Mouse (Mus musculus): ENCODE data around the gene Tdp1. TPM values are rescaled to one million over a fixed set of nuclear protein-coding genes. Genes with fewer than 3 reads are reported as not detected.
A peak's percentile ranks its signal among the peaks of the same experiment; 100 is the strongest.
"Not testable (repeated sequence)": the region's sequence is repeated elsewhere in the genome, so short reads cannot be mapped to it uniquely, and the experiment has no call there.

Gene Tdp1
- polyA plus RNA-seq, 1 experiment from 2014 or later = 78.3 TPM

- ATAC-seq (ENCODE audit: low FRiP score) = no peak
- no peak for DNase-seq (ENCODE audit: low spot score, missing footprints)
- H3K9ac ChIP-seq (ENCODE audit: low read length) = no peak overlapping the region
- H3K4me2 ChIP-seq = no peak overlapping the region
- 25% methylated on average over 10 of the region's 10 CpGs for WGBS
- no peak overlapping the region for H3K4me3 ChIP-seq (ENCODE audit: low read depth, low read length)
- H3K4me1 ChIP-seq (ENCODE audit: control insufficient read depth, insufficient read depth, low read length) = peaks cover 8% of the 10 kb centered on the region
- peaks cover 20% of the 10 kb centered on the region for H3K27me3 ChIP-seq (ENCODE audit: control insufficient read depth, insufficient read depth, low read length)
- no peaks in the 10 kb centered on the region for H3K36me3 ChIP-seq (ENCODE audit: control insufficient read depth, insufficient read depth, low read length)
- no peaks in the 10 kb centered on the region for H3K9me3 ChIP-seq (ENCODE audit: control insufficient read depth, low read length)
- H3K27ac ChIP-seq (ENCODE audit: low read depth, low read length) = no peak overlapping the region
Measured at GRCm38 (mm10) chr12:99959930-99960329, 75.6 kb downstream of the Tdp1 start.

- H3K4me3 ChIP-seq (ENCODE audit: low read depth, low read length) = no peak overlapping the region
- peaks cover 13% of the 10 kb centered on the region for H3K4me1 ChIP-seq (ENCODE audit: control insufficient read depth, insufficient read depth, low read length)
- ATAC-seq (ENCODE audit: low FRiP score) = no peak
- H3K27me3 ChIP-seq (ENCODE audit: control insufficient read depth, insufficient read depth, low read length) = peaks cover 28% of the 10 kb centered on the region
- H3K9ac ChIP-seq (ENCODE audit: low read length) = no peak overlapping the region
- H3K9me3 ChIP-seq (ENCODE audit: control insufficient read depth, low read length) = no peaks in the 10 kb centered on the region
- no peak for DNase-seq (ENCODE audit: low spot score, missing footprints)
- no peak overlapping the region for H3K27ac ChIP-seq (ENCODE audit: low read depth, low read length)
- no peak overlapping the region for H3K4me2 ChIP-seq
- WGBS = 91% methylated on average over 7 of the region's 7 CpGs
- H3K36me3 ChIP-seq (ENCODE audit: control insufficient read depth, insufficient read depth, low read length) = no peaks in the 10 kb centered on the region
Measured at GRCm38 (mm10) chr12:99960675-99961074, 76.4 kb downstream of the Tdp1 start.

- Histone ChIP-seq H3K9me3 (ENCODE audit: control insufficient read depth, low read length) (no peaks in the 10 kb centered on the region), H3K9ac (ENCODE audit: low read length) (peak within 1 kb of the TSS; percentile 55), H3K4me3 (ENCODE audit: low read depth, low read length) (peak within 1 kb of the TSS; percentile 49), H3K4me1 (ENCODE audit: control insufficient read depth, insufficient read depth, low read length) (peaks cover 26% of the 10 kb centered on the region), H3K36me3 (ENCODE audit: control insufficient read depth, insufficient read depth, low read length) (no peaks in the 10 kb centered on the region), H3K27me3 (ENCODE audit: control insufficient read depth, insufficient read depth, low read length) (peaks cover 59% of the 10 kb centered on the region), H3K4me2 (peak within 1 kb of the TSS; percentile 90), H3K27ac (ENCODE audit: low read depth, low read length) (no peak within 1 kb of the TSS)
- peak; percentile 60 for ATAC-seq (ENCODE audit: low FRiP score)
- 1% methylated on average over 39 of the region's 39 CpGs for WGBS
- peak; percentile 95 for DNase-seq (ENCODE audit: low spot score, missing footprints)
Measured at GRCm38 (mm10) chr12:99964301-99965202, 80.2 kb downstream of the Tdp1 start, which contains the start of gene Kcnk13. Gene Kcnk13 (plus strand): TSS chr12:99964499.

GRCm38 (mm10) chr12:99965203-99966115, 81.1 kb downstream of the Tdp1 start:
- H3K4me3 ChIP-seq (ENCODE audit: low read depth, low read length) = peak overlapping the region; percentile 49
- peak overlapping the region; percentile 55 for H3K9ac ChIP-seq (ENCODE audit: low read length)
- under 1% methylated on average over 76 of the region's 77 CpGs for WGBS
- peaks cover 26% of the 10 kb centered on the region for H3K4me1 ChIP-seq (ENCODE audit: control insufficient read depth, insufficient read depth, low read length)
- peaks cover 59% of the 10 kb centered on the region for H3K27me3 ChIP-seq (ENCODE audit: control insufficient read depth, insufficient read depth, low read length)
- no peaks in the 10 kb centered on the region for H3K9me3 ChIP-seq (ENCODE audit: control insufficient read depth, low read length)
- peak; percentile 96 for DNase-seq (ENCODE audit: low spot score, missing footprints)
- H3K4me2 ChIP-seq = peak overlapping the region; percentile 90
- H3K36me3 ChIP-seq (ENCODE audit: control insufficient read depth, insufficient read depth, low read length) = no peaks in the 10 kb centered on the region
- no peak overlapping the region for H3K27ac ChIP-seq (ENCODE audit: low read depth, low read length)
- ATAC-seq (ENCODE audit: low FRiP score) = peak; percentile 45

GRCm38 (mm10) chr12:99966116-99966770, 81.9 kb downstream of the Tdp1 start:
- peaks cover 59% of the 10 kb centered on the region for H3K27me3 ChIP-seq (ENCODE audit: control insufficient read depth, insufficient read depth, low read length)
- no peak overlapping the region for H3K27ac ChIP-seq (ENCODE audit: low read depth, low read length)
- no peaks in the 10 kb centered on the region for H3K9me3 ChIP-seq (ENCODE audit: control insufficient read depth, low read length)
- peaks cover 26% of the 10 kb centered on the region for H3K4me1 ChIP-seq (ENCODE audit: control insufficient read depth, insufficient read depth, low read length)
- H3K36me3 ChIP-seq (ENCODE audit: control insufficient read depth, insufficient read depth, low read length) = no peaks in the 10 kb centered on the region
- H3K4me2 ChIP-seq = peak overlapping the region; percentile 90
- 4% methylated on average over 25 of the region's 25 CpGs for WGBS
- ATAC-seq (ENCODE audit: low FRiP score) (peak; percentile 28; the same call in 1 of the 2 replicates), DNase-seq (ENCODE audit: low spot score, missing footprints) (peak; percentile 93)
- H3K9ac ChIP-seq (ENCODE audit: low read length) = peak overlapping the region; percentile 55
- H3K4me3 ChIP-seq (ENCODE audit: low read depth, low read length) = peak overlapping the region; percentile 49

DNA sequence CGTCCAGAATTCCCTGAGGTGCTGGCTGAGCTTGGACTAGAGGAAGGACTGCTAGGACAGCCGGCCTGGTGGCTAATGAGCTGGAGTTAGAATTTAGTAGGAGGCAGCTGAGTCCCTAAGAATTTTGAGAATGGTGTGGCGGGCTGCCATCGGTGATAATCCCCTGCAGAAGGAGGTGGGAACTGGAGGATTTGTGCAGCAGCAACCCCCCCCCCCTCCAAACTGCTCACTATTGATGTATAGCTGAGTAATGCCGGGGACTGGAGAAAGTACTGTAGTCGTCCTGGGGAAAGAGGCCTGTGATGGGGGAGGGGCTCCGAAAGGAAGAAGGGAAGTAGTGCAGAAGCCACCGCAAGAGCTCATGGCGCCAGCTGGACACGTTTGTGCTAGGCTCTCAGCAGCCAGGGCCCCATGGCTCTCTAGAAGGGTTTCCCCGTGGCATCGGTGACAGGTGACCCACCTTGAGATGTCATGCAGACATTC, 82.6 kb downstream of the Tdp1 start:
- DNase-seq (ENCODE audit: low spot score, missing footprints) = peak; percentile 85
- Histone ChIP-seq H3K9ac (ENCODE audit: low read length) (no peak overlapping the region), H3K4me2 (no peak overlapping the region), H3K4me3 (ENCODE audit: low read depth, low read length) (no peak overlapping the region), H3K36me3 (ENCODE audit: control insufficient read depth, insufficient read depth, low read length) (no peaks in the 10 kb centered on the region), H3K4me1 (ENCODE audit: control insufficient read depth, insufficient read depth, low read length) (peaks cover 26% of the 10 kb centered on the region), H3K27ac (ENCODE audit: low read depth, low read length) (no peak overlapping the region), H3K9me3 (ENCODE audit: control insufficient read depth, low read length) (no peaks in the 10 kb centered on the region), H3K27me3 (ENCODE audit: control insufficient read depth, insufficient read depth, low read length) (peaks cover 59% of the 10 kb centered on the region)
- 9% methylated on average over 12 of the region's 12 CpGs for WGBS
- ATAC-seq (ENCODE audit: low FRiP score) = peak; percentile 33; the same call in 1 of the 2 replicates

DNA sequence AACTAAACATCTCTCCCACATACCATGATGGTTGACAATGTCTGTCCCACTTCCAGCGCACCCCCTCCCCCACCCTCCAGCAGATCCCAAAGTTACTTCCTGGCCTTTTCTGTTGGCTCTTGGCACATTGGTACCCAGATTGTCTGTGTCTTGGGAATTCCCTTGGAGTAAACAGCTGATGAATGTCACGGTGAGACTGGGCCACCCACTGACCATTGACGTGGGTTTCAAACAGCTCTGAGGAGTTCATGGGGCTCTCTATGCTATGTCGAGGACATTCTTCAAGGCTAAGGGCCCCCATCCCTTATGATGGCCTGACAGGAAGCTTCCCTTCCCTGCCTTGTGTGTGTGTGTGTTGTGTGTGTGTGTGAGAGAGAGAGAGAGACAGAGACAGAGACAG, 85.6 kb downstream of the Tdp1 start:
- 73% methylated on average over 4 of the region's 4 CpGs for WGBS

DNA sequence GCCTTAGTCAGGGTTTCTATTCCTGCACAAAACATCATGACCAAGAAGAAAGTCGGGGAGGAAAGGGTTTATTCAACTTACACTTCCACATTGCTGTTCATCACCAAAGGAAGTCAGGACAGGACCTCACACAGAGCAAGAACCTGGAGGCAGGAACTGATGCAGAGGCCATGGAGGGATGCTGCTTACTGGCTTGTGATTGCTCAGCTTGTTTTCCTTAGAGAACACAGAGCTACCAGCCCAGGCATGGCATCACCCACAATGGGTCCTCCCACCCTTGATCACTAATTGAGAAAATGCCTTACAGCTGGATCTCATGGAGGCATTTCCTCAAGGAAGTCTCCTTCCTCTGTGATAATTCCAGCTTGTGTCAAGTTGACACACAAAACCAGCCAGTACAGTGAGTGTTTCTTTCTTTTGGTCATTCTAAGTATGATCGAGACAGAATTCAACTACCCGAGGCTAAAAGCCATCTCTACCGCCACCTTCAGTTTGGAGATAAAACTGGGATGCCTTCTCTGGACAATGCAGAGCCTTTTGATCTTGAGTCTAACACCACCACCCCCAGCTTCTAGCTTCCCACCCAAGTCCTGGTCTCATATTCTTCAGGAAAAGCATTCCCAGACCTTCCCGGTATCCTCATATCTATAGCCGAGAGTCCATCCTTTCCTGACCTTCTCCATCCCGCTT, 87.0 kb downstream of the Tdp1 start:
- 82% methylated on average over 7 of the region's 7 CpGs for WGBS
- H3K9ac ChIP-seq (ENCODE audit: low read length); H3K36me3 ChIP-seq (ENCODE audit: control insufficient read depth, insufficient read depth, low read length); H3K4me3 ChIP-seq (ENCODE audit: low read depth, low read length); ATAC-seq (ENCODE audit: low FRiP score); H3K9me3 ChIP-seq (ENCODE audit: control insufficient read depth, low read length); DNase-seq (ENCODE audit: low spot score, missing footprints); H3K4me1 ChIP-seq (ENCODE audit: control insufficient read depth, insufficient read depth, low read length); H3K27ac ChIP-seq (ENCODE audit: low read depth, low read length); H3K4me2 ChIP-seq: not testable (repeated sequence)
- peaks cover 25% of the 10 kb centered on the region for H3K27me3 ChIP-seq (ENCODE audit: control insufficient read depth, insufficient read depth, low read length)

More for the DNA sequence above, 85.6 kb downstream of the Tdp1 start:
- Histone ChIP-seq H3K9ac (ENCODE audit: low read length) (no peak overlapping the region), H3K27me3 (ENCODE audit: control insufficient read depth, insufficient read depth, low read length) (peaks cover 39% of the 10 kb centered on the region), H3K4me3 (ENCODE audit: low read depth, low read length) (no peak overlapping the region), H3K9me3 (ENCODE audit: control insufficient read depth, low read length) (no peaks in the 10 kb centered on the region), H3K27ac (ENCODE audit: low read depth, low read length) (no peak overlapping the region), H3K4me1 (ENCODE audit: control insufficient read depth, insufficient read depth, low read length) (peaks cover 18% of the 10 kb centered on the region), H3K4me2 (no peak overlapping the region), H3K36me3 (ENCODE audit: control insufficient read depth, insufficient read depth, low read length) (no peaks in the 10 kb centered on the region)
- ATAC-seq (ENCODE audit: low FRiP score) (no peak), DNase-seq (ENCODE audit: low spot score, missing footprints) (no peak)

All from midbrain, embryonic 11.5 days (tissue).